Mouse (Mus musculus): ENCODE data around the gene Ncdn. TPM values are rescaled to one million over a fixed set of nuclear protein-coding genes. Genes with fewer than 3 reads are reported as not detected.
A peak's percentile ranks its signal among the peaks of the same experiment; 100 is the strongest.

The Ncdn gene
- total and polyA plus RNA-seq, 2 experiments from 2014 or later = 186 to 393 TPM

DNA sequence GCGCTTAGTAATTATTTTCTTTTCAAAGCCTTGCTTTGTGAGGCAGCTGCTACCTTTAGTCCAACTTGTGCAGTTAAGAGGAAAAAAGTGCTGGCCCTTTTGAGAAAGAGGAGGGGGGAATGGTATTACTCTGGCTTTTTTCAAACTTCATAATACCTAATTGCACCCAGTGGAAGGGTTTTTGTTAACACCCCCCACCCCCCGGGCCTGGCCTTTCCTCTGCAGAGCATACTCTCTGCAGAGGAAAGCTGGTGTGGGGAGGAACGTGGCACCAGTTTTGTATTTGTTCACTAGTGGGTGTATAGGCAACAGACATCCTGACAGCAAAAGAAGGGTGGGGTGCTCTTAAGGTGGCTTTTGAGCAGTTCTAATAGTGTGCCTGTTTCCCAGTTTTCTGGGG is 28.6 kb upstream of the Ncdn start:
- Histone ChIP-seq H3K4me1 (ENCODE audit: insufficient read depth, low read length) (peaks cover 11% of the 10 kb centered on the region), H3K36me3 (ENCODE audit: insufficient read depth, low read length) (no peaks in the 10 kb centered on the region), H3K4me3 (ENCODE audit: low read depth, low read length) (no peak overlapping the region), H3K27ac (ENCODE audit: low read depth, low read length) (no peak overlapping the region), H3K9me3 (ENCODE audit: low read length) (no peaks in the 10 kb centered on the region), H3K4me2 (ENCODE audit: low read depth, low read length, poor library complexity, severe bottlenecking) (no peak overlapping the region), H3K9ac (replicated peaks; ENCODE audit: low read length, poor library complexity, severe bottlenecking) (no peak overlapping the region), H3K27me3 (ENCODE audit: insufficient read depth, low read length) (no peaks in the 10 kb centered on the region)
- DNase-seq (ENCODE audit: low spot score) (no peak), ATAC-seq (ENCODE audit: low FRiP score) (no peak)
- 84% methylated on average over 3 of the region's 3 CpGs for WGBS
- no peak for TF ChIP-seq CTCF (IDR thresholded peaks at IDR 0.05)

DNA sequence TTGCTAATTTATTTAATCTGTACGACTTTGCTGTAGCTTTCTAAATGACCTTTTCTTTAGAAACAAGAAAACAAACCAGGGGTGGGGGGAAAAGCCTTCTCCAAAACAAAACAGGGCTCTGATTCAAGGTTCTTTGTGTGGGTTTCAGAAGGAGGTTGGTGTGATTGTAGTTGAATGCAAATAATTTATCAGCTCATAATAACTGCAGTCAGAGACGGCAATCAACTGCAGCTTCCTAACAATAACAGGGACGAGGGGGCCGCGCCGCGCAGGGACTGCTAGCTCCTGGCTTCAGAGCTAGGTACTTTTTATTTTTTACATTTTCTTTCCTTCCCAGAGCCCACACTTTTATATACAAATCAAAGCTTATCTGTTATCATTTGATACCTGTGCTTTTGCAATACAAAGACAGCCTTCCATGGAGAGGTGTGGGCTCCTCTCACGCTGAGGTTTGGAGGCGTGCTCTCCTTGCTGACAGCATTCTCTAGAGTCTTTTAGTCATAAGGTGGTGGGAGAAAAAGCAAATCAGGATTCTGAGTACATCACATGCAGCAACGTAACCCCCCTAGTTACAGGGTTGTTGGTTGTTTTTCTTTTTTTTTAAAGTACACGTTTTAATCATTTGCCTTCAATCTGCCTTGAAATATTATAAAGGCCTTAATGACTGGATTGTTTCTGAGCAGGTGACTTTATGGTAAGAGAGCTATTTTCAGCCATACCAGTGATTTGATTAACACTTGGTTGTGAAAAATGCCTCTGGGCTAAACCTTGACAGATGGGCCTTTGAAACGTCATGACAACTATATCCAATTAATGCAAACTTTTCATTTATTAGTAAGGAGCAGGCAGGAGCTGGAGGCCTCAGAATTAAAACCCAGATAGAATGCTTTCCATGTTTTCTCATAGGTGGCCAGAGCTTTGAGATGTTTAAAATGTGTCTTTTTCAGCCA is 26.9 kb upstream of the Ncdn start:
- ATAC-seq (ENCODE audit: low FRiP score) (no peak), DNase-seq (ENCODE audit: low spot score) (peak; percentile 17)
- TF ChIP-seq CTCF (IDR thresholded peaks at IDR 0.05) = no peak
- Histone ChIP-seq H3K4me2 (ENCODE audit: low read depth, low read length, poor library complexity, severe bottlenecking) (peak overlapping the region; percentile 20; the same call in 1 of the 2 replicates), H3K4me1 (ENCODE audit: insufficient read depth, low read length) (peaks cover 11% of the 10 kb centered on the region), H3K27ac (ENCODE audit: low read depth, low read length) (peak overlapping the region; percentile 27), H3K9me3 (ENCODE audit: low read length) (no peaks in the 10 kb centered on the region), H3K4me3 (ENCODE audit: low read depth, low read length) (no peak overlapping the region), H3K9ac (replicated peaks; ENCODE audit: low read length, poor library complexity, severe bottlenecking) (no peak overlapping the region), H3K36me3 (ENCODE audit: insufficient read depth, low read length) (no peaks in the 10 kb centered on the region), H3K27me3 (ENCODE audit: insufficient read depth, low read length) (no peaks in the 10 kb centered on the region)
- WGBS = 23% methylated on average over 12 of the region's 12 CpGs

DNA sequence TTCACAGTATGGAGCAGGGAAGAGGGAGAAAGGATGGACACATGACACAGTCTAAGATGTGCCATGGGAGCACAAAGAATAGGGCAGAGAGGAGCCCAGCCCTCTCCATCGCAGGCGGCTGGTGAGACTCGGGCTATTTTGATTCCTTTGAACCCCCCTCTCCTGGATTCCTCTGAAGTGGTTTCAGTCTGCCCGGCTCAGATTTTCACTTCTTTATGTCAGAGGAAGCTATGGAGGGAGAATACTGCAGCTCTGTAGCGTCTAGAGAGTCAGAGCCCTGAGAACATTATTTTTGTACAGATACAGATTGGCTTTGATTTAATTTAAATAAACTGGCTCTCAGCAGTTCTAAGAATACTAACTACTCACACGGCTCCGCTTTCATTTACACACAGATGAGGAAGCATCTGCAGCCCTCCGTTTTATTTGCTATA is 25.9 kb upstream of the Ncdn start:
- Histone ChIP-seq H3K4me2 (ENCODE audit: low read depth, low read length, poor library complexity, severe bottlenecking) (peak overlapping the region; percentile 29), H3K27me3 (ENCODE audit: insufficient read depth, low read length) (no peaks in the 10 kb centered on the region), H3K9me3 (ENCODE audit: low read length) (no peaks in the 10 kb centered on the region), H3K4me3 (ENCODE audit: low read depth, low read length) (no peak overlapping the region), H3K4me1 (ENCODE audit: insufficient read depth, low read length) (peaks cover 11% of the 10 kb centered on the region), H3K27ac (ENCODE audit: low read depth, low read length) (peak overlapping the region; percentile 67), H3K36me3 (ENCODE audit: insufficient read depth, low read length) (no peaks in the 10 kb centered on the region), H3K9ac (replicated peaks; ENCODE audit: low read length, poor library complexity, severe bottlenecking) (0 out of 2 replicates have a peak overlapping the region, but pooled peaks have one; percentile 4)
- WGBS = 12% methylated on average over 8 of the region's 8 CpGs
- DNase-seq (ENCODE audit: low spot score) = peak; percentile 16
- peak; percentile 20; the same call in 1 of the 2 replicates for ATAC-seq (ENCODE audit: low FRiP score)
- no peak for TF ChIP-seq CTCF (IDR thresholded peaks at IDR 0.05)

DNA sequence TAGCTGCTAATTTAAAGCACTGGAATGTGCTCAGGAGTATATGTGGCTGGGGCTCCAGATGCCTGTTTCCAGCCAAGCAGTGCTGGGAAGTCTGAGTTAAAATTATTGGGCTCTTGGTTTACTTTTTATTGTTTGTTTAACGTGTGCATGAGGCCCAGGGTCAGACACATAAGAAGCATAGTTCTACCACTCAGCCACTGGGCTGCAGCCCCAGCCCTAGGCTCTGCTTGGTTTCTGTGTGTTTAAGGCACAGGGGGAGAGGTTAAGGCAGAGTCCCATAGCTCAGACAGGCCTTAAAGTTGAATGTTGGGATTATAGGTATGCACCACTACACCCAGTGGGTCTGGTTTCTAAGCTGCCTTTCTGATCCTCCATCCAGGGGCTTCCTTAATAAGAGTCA is 21.9 kb upstream of the Ncdn start:
- Histone ChIP-seq H3K9ac (replicated peaks; ENCODE audit: low read length, poor library complexity, severe bottlenecking) (no peak overlapping the region), H3K4me2 (ENCODE audit: low read depth, low read length, poor library complexity, severe bottlenecking) (no peak overlapping the region), H3K27ac (ENCODE audit: low read depth, low read length) (no peak overlapping the region), H3K4me3 (ENCODE audit: low read depth, low read length) (no peak overlapping the region), H3K4me1 (ENCODE audit: insufficient read depth, low read length) (peaks cover 7% of the 10 kb centered on the region), H3K36me3 (ENCODE audit: insufficient read depth, low read length) (no peaks in the 10 kb centered on the region; the same call in 1 of the 2 replicates), H3K27me3 (ENCODE audit: insufficient read depth, low read length) (no peaks in the 10 kb centered on the region), H3K9me3 (ENCODE audit: low read length) (no peaks in the 10 kb centered on the region)
- DNase-seq (ENCODE audit: low spot score) (no peak), ATAC-seq (ENCODE audit: low FRiP score) (no peak)
- no peak for TF ChIP-seq CTCF (IDR thresholded peaks at IDR 0.05)
- 78% methylated on average over 1 of the region's 1 CpGs for WGBS

DNA sequence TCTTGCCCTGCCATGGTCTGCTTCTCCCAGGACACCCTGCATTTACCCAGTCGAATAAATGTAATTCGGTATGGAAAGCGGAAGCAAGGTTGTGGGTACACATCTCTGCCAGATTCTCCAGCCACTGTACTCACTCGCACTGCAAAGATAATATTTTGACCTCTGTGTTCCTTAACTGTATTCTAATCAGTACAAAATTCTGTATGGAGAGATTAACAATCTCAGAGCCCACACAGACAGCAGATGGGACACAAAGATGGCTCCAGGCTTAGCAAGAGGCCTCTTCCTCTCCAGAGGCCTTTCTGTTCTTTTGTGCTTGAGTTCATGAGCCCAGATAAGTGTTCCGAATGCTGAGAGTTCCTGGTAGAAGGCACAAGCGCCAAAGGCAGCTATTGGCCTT is 20.6 kb upstream of the Ncdn start:
- Histone ChIP-seq H3K9ac (replicated peaks; ENCODE audit: low read length, poor library complexity, severe bottlenecking) (no peak overlapping the region), H3K27ac (ENCODE audit: low read depth, low read length) (no peak overlapping the region), H3K36me3 (ENCODE audit: insufficient read depth, low read length) (no peaks in the 10 kb centered on the region; the same call in 1 of the 2 replicates), H3K27me3 (ENCODE audit: insufficient read depth, low read length) (no peaks in the 10 kb centered on the region), H3K9me3 (ENCODE audit: low read length) (no peaks in the 10 kb centered on the region), H3K4me1 (ENCODE audit: insufficient read depth, low read length) (peaks cover 2% of the 10 kb centered on the region; the same call in 1 of the 2 replicates), H3K4me3 (ENCODE audit: low read depth, low read length) (no peak overlapping the region), H3K4me2 (ENCODE audit: low read depth, low read length, poor library complexity, severe bottlenecking) (no peak overlapping the region)
- no peak for ATAC-seq (ENCODE audit: low FRiP score)
- no peak for DNase-seq (ENCODE audit: low spot score)
- 91% methylated on average over 6 of the region's 6 CpGs for WGBS
- no peak for TF ChIP-seq CTCF (IDR thresholded peaks at IDR 0.05)

DNA sequence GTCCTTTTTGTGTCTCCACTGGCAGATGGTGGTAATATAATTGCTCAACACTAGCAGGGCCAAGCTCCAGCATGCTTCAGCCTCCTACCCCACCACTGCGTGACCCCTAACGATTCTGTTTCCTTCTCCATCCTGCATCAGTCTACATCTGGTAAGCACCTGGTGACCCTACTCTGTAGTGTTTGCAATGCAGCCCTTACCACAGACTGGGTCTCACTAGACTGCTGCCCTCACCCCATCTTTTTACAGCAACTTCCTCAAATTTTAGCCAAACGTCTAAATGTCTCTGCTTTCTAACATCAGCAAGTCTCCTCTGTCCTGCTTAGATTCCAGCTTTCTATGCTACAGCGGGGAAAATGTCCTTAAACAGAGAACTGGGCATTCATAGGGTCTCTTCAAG is 17.6 kb upstream of the Ncdn start:
- no peaks in the 10 kb centered on the region; the same call in 1 of the 2 replicates for H3K36me3 ChIP-seq (ENCODE audit: insufficient read depth, low read length)
- ATAC-seq (ENCODE audit: low FRiP score) (no peak), DNase-seq (ENCODE audit: low spot score) (no peak)
- H3K4me1 ChIP-seq (ENCODE audit: insufficient read depth, low read length) = no peaks in the 10 kb centered on the region
- no peak overlapping the region for H3K4me3 ChIP-seq (ENCODE audit: low read depth, low read length)
- H3K27me3 ChIP-seq (ENCODE audit: insufficient read depth, low read length) = no peaks in the 10 kb centered on the region
- no peaks in the 10 kb centered on the region for H3K9me3 ChIP-seq (ENCODE audit: low read length)
- 95% methylated on average over 4 of the region's 4 CpGs for WGBS
- H3K9ac ChIP-seq (replicated peaks; ENCODE audit: low read length, poor library complexity, severe bottlenecking) = no peak overlapping the region
- no peak for TF ChIP-seq CTCF (IDR thresholded peaks at IDR 0.05)
- H3K27ac ChIP-seq (ENCODE audit: low read depth, low read length) = no peak overlapping the region
- no peak overlapping the region for H3K4me2 ChIP-seq (ENCODE audit: low read depth, low read length, poor library complexity, severe bottlenecking)

Data from midbrain, postnatal 0 days (tissue).